Mouse (Mus musculus): ENCODE measurements around the gene Prnp. TPM values are rescaled to one million over a fixed set of nuclear protein-coding genes. Genes with fewer than 3 reads are reported as not detected.

The Prnp gene
- polyA plus RNA-seq, 1 experiment from 2014 or later, result 33.1 TPM

DNA sequence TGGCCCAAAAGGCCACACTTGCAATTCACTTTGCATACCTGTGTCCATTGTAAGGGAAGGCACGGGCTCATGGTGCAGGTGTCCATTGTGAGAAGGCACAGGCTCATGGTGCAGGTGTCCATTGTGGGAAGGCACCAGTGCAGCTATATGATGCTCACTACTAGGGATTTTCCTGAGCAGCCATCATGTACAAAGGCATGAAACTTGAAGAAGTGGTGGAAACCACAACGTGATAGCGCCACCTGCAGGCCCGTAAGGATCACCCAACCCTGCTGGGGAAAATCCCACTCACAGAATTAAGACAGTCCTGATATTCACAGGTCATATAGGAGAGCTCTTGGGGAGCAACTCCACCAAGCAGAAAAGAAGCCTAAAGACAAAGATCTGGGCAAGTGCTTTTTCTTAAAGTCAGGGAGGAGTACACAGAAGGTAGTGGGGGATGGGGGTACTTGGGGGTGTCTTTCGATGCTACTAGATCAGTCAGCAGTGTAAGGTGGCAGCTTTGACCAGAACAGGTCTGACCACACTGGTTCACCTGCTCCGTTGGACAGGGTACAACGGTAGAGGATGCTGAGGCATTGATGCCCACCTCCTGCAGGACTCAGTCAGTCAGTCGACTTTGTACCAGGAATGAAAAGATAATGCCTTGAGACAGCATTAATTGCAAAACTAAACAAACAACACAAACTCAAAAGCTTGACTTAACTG lies 29.8 kb downstream of the Prnp start:
- no peak overlapping the region for H3K9ac ChIP-seq (ENCODE audit: low read length)
- ATAC-seq (ENCODE audit: insufficient read depth, low FRiP score, low TSS enrichment), result no peak

GRCm38 (mm10) chr2:131940506-131940905 lies 30.8 kb downstream of the Prnp start:
- ATAC-seq (ENCODE audit: insufficient read depth, low FRiP score, low TSS enrichment), result no peak
- no peaks in the 10 kb centered on the region; the same call in 1 of the 2 replicates for H3K36me3 ChIP-seq (ENCODE audit: control insufficient read depth, insufficient read depth, low read length)
- H3K4me3 ChIP-seq (ENCODE audit: low read depth, low read length), result no peak overlapping the region
- no peaks in the 10 kb centered on the region for H3K27me3 ChIP-seq (ENCODE audit: control insufficient read depth, insufficient read depth, low read length)
- H3K27ac ChIP-seq (ENCODE audit: low read depth, low read length), result no peak overlapping the region
- H3K9me3 ChIP-seq (ENCODE audit: control insufficient read depth, low read length), result no peaks in the 10 kb centered on the region
- no peak for DNase-seq (ENCODE audit: low spot score)
- no peak overlapping the region for H3K9ac ChIP-seq (ENCODE audit: low read length)
- WGBS, result 84% methylated on average over 3 of the region's 3 CpGs
- no peaks in the 10 kb centered on the region for H3K4me1 ChIP-seq (ENCODE audit: control insufficient read depth, insufficient read depth, low read length)
- no peak overlapping the region for H3K4me2 ChIP-seq (ENCODE audit: low read depth)

More for the DNA sequence above, 29.8 kb downstream of the Prnp start:
- Histone ChIP-seq H3K4me2 (ENCODE audit: low read depth) (no peak overlapping the region), H3K4me1 (ENCODE audit: control insufficient read depth, insufficient read depth, low read length) (no peaks in the 10 kb centered on the region), H3K4me3 (ENCODE audit: low read depth, low read length) (no peak overlapping the region), H3K36me3 (ENCODE audit: control insufficient read depth, insufficient read depth, low read length) (no peaks in the 10 kb centered on the region; the same call in 1 of the 2 replicates), H3K27me3 (ENCODE audit: control insufficient read depth, insufficient read depth, low read length) (no peaks in the 10 kb centered on the region), H3K9me3 (ENCODE audit: control insufficient read depth, low read length) (no peaks in the 10 kb centered on the region), H3K27ac (ENCODE audit: low read depth, low read length) (no peak overlapping the region)
- 38% methylated on average over 8 of the region's 8 CpGs for WGBS
- peak; percentile 69 for DNase-seq (ENCODE audit: low spot score)

GRCm38 (mm10) chr2:131941501-131941900 lies 31.8 kb downstream of the Prnp start:
- Histone ChIP-seq H3K4me1 (ENCODE audit: control insufficient read depth, insufficient read depth, low read length) (no peaks in the 10 kb centered on the region), H3K36me3 (ENCODE audit: control insufficient read depth, insufficient read depth, low read length) (no peaks in the 10 kb centered on the region; the same call in 1 of the 2 replicates), H3K27me3 (ENCODE audit: control insufficient read depth, insufficient read depth, low read length) (no peaks in the 10 kb centered on the region), H3K4me2 (ENCODE audit: low read depth) (no peak overlapping the region), H3K4me3 (ENCODE audit: low read depth, low read length) (no peak overlapping the region), H3K9ac (ENCODE audit: low read length) (no peak overlapping the region), H3K9me3 (ENCODE audit: control insufficient read depth, low read length) (no peaks in the 10 kb centered on the region), H3K27ac (ENCODE audit: low read depth, low read length) (no peak overlapping the region)
- DNase-seq (ENCODE audit: low spot score), result no peak
- no peak for ATAC-seq (ENCODE audit: insufficient read depth, low FRiP score, low TSS enrichment)
- WGBS, result 78% methylated on average over 6 of the region's 6 CpGs

DNA sequence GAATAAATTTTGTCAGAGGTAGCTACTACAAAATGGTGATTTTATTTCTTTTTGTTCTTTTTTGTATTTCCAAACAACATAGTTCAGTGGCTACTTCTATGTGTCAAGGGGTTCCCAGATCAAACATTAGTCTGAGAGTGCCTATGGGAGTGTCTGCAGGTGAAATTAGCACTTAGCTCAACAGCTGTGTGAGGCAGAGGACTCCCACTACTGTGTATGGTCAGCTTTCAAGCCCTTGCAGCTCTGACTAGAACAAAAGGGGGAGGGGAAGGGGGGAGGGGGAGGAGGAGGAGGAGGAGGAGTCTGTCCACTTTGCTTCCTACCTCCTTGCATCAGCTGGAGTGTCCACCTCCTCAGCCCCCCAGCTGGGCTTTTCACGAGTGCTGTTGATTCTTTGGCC lies 34.6 kb downstream of the Prnp start:
- Histone ChIP-seq H3K4me3 (ENCODE audit: low read depth, low read length) (no peak overlapping the region), H3K27me3 (ENCODE audit: control insufficient read depth, insufficient read depth, low read length) (no peaks in the 10 kb centered on the region), H3K4me2 (ENCODE audit: low read depth) (no peak overlapping the region), H3K36me3 (ENCODE audit: control insufficient read depth, insufficient read depth, low read length) (no peaks in the 10 kb centered on the region), H3K9ac (ENCODE audit: low read length) (no peak overlapping the region), H3K27ac (ENCODE audit: low read depth, low read length) (no peak overlapping the region), H3K9me3 (ENCODE audit: control insufficient read depth, low read length) (no peaks in the 10 kb centered on the region), H3K4me1 (ENCODE audit: control insufficient read depth, insufficient read depth, low read length) (no peaks in the 10 kb centered on the region)
- ATAC-seq (ENCODE audit: insufficient read depth, low FRiP score, low TSS enrichment) (no peak), DNase-seq (ENCODE audit: low spot score) (no peak)
- WGBS, result 8% methylated on average over 1 of the region's 1 CpGs

DNA sequence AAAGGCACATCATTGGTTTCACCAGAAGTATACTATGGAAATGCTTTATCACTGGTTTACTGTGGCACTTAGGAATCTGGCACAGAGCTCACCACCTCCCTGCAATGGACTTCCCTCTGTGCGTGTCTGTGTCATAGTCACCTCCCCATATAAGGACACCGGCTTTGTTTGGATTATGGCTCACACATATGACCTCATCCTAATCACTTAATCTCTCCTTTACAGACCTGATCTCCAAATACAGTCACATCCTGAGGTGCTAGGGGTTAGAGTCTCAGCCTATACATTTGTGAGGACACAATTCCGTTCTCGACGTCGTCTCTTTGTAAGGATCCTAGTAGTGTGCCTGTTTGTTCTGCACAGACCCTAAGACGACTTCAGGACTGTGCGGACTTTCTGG lies 35.5 kb downstream of the Prnp start:
- H3K27ac ChIP-seq (ENCODE audit: low read depth, low read length), result no peak overlapping the region
- no peak overlapping the region for H3K4me2 ChIP-seq (ENCODE audit: low read depth)
- 91% methylated on average over 8 of the region's 8 CpGs for WGBS
- ATAC-seq (ENCODE audit: insufficient read depth, low FRiP score, low TSS enrichment), result no peak
- H3K36me3 ChIP-seq (ENCODE audit: control insufficient read depth, insufficient read depth, low read length), result no peaks in the 10 kb centered on the region
- H3K27me3 ChIP-seq (ENCODE audit: control insufficient read depth, insufficient read depth, low read length), result no peaks in the 10 kb centered on the region
- no peak overlapping the region for H3K9ac ChIP-seq (ENCODE audit: low read length)
- H3K9me3 ChIP-seq (ENCODE audit: control insufficient read depth, low read length), result no peaks in the 10 kb centered on the region
- H3K4me3 ChIP-seq (ENCODE audit: low read depth, low read length), result no peak overlapping the region
- H3K4me1 ChIP-seq (ENCODE audit: control insufficient read depth, insufficient read depth, low read length), result no peaks in the 10 kb centered on the region
- DNase-seq (ENCODE audit: low spot score), result no peak

- ATAC-seq (ENCODE audit: insufficient read depth, low FRiP score, low TSS enrichment), result no peak
These were observed 36.0 kb downstream of the Prnp start for GRCm38 (mm10) chr2:131945765-131946164.

DNA sequence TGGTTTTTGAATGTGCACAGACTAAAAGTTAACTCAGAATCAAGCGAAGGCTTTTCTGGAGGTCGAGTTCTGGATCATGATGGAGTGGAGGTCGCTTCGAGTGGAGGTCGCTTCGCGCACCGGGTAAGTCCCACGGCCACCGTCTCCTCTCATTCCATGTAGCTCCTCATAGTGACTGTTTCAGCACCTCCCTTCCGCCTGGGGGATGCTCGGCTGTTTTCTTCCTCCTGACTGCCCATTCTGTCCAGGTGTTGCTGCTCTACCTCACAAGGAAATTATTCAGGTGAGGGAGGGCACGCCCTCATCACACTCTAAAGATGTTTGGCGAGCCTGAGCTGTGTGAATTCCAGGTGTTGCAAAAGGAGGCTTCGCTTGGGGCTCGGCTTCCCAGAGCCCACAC lies 36.6 kb downstream of the Prnp start:
- no peak for ATAC-seq (ENCODE audit: insufficient read depth, low FRiP score, low TSS enrichment)
- no peak overlapping the region for H3K4me3 ChIP-seq (ENCODE audit: low read depth, low read length)
- no peaks in the 10 kb centered on the region for H3K36me3 ChIP-seq (ENCODE audit: control insufficient read depth, insufficient read depth, low read length)
- H3K9ac ChIP-seq (ENCODE audit: low read length), result no peak overlapping the region
- WGBS, result 90% methylated on average over 16 of the region's 16 CpGs
- no peak for DNase-seq (ENCODE audit: low spot score)
- no peaks in the 10 kb centered on the region; the same call in 1 of the 2 replicates for H3K27me3 ChIP-seq (ENCODE audit: control insufficient read depth, insufficient read depth, low read length)
- H3K27ac ChIP-seq (ENCODE audit: low read depth, low read length), result no peak overlapping the region
- H3K4me1 ChIP-seq (ENCODE audit: control insufficient read depth, insufficient read depth, low read length), result no peaks in the 10 kb centered on the region
- H3K9me3 ChIP-seq (ENCODE audit: control insufficient read depth, low read length), result no peaks in the 10 kb centered on the region
- H3K4me2 ChIP-seq (ENCODE audit: low read depth), result no peak overlapping the region

More at GRCm38 (mm10) chr2:131945765-131946164, 36.0 kb downstream of the Prnp start:
- Histone ChIP-seq H3K27ac (ENCODE audit: low read depth, low read length) (no peak overlapping the region), H3K9ac (ENCODE audit: low read length) (no peak overlapping the region), H3K4me3 (ENCODE audit: low read depth, low read length) (no peak overlapping the region), H3K4me2 (ENCODE audit: low read depth) (no peak overlapping the region), H3K9me3 (ENCODE audit: control insufficient read depth, low read length) (no peaks in the 10 kb centered on the region), H3K4me1 (ENCODE audit: control insufficient read depth, insufficient read depth, low read length) (no peaks in the 10 kb centered on the region), H3K27me3 (ENCODE audit: control insufficient read depth, insufficient read depth, low read length) (no peaks in the 10 kb centered on the region; the same call in 1 of the 2 replicates), H3K36me3 (ENCODE audit: control insufficient read depth, insufficient read depth, low read length) (no peaks in the 10 kb centered on the region)
- DNase-seq (ENCODE audit: low spot score), result no peak
- 90% methylated on average over 6 of the region's 6 CpGs for WGBS

DNA sequence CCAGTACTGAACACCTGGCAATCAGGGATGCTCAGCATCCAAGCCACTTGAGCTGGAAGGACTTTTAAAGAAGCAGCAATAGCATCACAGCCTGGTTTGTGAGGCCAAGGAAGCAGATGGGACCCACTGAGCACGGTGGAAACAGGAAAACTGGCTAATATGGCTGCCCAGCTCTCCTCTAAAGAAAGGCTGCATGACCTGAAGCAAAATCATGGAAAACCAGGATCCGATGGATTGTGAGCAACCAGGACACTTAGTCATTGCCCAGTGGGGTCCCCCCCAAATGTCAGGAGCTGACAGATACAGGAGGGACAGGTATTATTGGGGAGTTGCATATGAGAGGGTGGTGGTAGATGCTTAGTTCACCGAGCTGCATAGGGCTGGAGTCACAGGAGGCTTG lies 38.4 kb downstream of the Prnp start:
- Histone ChIP-seq H3K27ac (ENCODE audit: low read depth, low read length) (no peak overlapping the region), H3K9me3 (ENCODE audit: control insufficient read depth, low read length) (no peaks in the 10 kb centered on the region), H3K4me2 (ENCODE audit: low read depth) (no peak overlapping the region), H3K4me3 (ENCODE audit: low read depth, low read length) (no peak overlapping the region), H3K36me3 (ENCODE audit: control insufficient read depth, insufficient read depth, low read length) (no peaks in the 10 kb centered on the region), H3K9ac (ENCODE audit: low read length) (no peak overlapping the region), H3K27me3 (ENCODE audit: control insufficient read depth, insufficient read depth, low read length) (peaks cover 11% of the 10 kb centered on the region), H3K4me1 (ENCODE audit: control insufficient read depth, insufficient read depth, low read length) (no peaks in the 10 kb centered on the region)
- WGBS, result 81% methylated on average over 3 of the region's 3 CpGs
- ATAC-seq (ENCODE audit: insufficient read depth, low FRiP score, low TSS enrichment), result no peak
- DNase-seq (ENCODE audit: low spot score), result no peak

- ATAC-seq (ENCODE audit: insufficient read depth, low FRiP score, low TSS enrichment) (no peak), DNase-seq (ENCODE audit: low spot score) (no peak)
- no peaks in the 10 kb centered on the region for H3K4me1 ChIP-seq (ENCODE audit: control insufficient read depth, insufficient read depth, low read length)
- no peak overlapping the region for H3K9ac ChIP-seq (ENCODE audit: low read length)
- no peak overlapping the region for H3K27ac ChIP-seq (ENCODE audit: low read depth, low read length)
- 77% methylated on average over 11 of the region's 11 CpGs for WGBS
- H3K4me3 ChIP-seq (ENCODE audit: low read depth, low read length), result no peak overlapping the region
- no peaks in the 10 kb centered on the region for H3K9me3 ChIP-seq (ENCODE audit: control insufficient read depth, low read length)
- H3K36me3 ChIP-seq (ENCODE audit: control insufficient read depth, insufficient read depth, low read length), result no peaks in the 10 kb centered on the region
- H3K27me3 ChIP-seq (ENCODE audit: control insufficient read depth, insufficient read depth, low read length), result peaks cover 17% of the 10 kb centered on the region
- no peak overlapping the region for H3K4me2 ChIP-seq (ENCODE audit: low read depth)
These were observed 39.4 kb downstream of the Prnp start for GRCm38 (mm10) chr2:131948916-131949639.
